18 mouse cellular contexts compared by ENCODE assay signal in the genomic region with DNA sequence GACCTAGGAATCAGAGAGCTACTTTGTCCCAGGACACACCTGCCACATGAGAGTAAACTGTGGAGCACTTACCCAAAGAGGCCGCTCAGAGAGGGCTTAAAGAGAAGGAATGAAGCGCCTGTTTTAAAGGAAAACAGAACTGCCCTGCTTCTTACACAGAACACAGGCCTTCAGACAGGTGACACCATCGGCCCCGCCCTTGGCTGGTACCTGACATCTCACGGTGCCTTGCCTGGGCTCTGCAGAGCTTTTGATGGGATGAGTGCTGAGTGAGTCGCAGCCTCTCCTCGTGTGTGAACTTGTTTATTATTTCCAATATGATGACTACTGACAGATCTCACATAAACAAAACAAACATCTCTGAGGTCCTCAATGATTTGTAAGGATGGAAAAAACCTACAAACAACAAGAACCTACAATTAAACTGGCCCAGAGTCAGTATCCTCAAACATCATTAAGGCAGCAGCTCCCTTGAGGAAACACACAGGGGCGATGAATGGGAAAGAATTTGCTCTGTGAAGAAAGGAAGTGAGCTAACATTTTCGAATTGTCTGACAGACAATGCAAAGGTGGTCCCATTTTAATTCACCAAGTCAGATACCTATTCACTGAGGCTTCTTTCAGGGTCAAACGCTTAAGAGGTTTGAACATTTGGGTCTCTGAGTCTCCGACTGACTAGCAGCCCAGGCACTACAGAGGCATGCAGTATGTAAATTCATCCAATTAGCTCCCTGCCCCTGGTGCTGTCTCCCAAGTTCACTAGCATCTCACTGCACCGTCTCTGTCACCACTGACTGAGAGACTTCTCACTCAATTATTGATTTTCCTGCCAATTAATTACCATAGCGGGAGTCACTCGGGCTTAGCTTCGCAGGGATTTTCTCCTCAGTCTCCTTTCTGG. TPM values are rescaled to one million over a fixed set of nuclear protein-coding genes. Genes with fewer than 3 reads are reported as not detected.
DNase-seq lines count a peak whose midpoint lies in the region; ATAC-seq and TF ChIP-seq lines count a peak whose summit lies in the region.
"Had no signal": no experiment of that assay in that cellular context is flagged by ENCODE, and none has a peak within 500 bp of the region (broad histone marks: within the 10 kb centered on the region; RNA-seq: fewer than 3 reads in every experiment).

No protein-coding gene starts in this region.

- peak; percentile 91 for DNase-seq in heart, adult 11 months
- DNase-seq in heart, adult 2 months, result no peak
- DNase-seq in lung, embryonic 14.5 days, result no peak
- no peak for DNase-seq in lung, postnatal 25 days (ENCODE audit: low spot score)
- DNase-seq in ZHBTc4 (ENCODE audit: low read depth, low spot score), result peak; percentile 62
- no peak for DNase-seq in midbrain, postnatal 0 days (ENCODE audit: low spot score)
- no peak for DNase-seq in kidney, postnatal 10 days
- DNase-seq in liver, postnatal 0 days, result no peak
- DNase-seq: cerebellum, adult 18-20 months; gastrocnemius, postnatal 10 days had no signal

- ATAC-seq in lung, embryonic 14.5 days (ENCODE audit: insufficient read depth), result no peak
- ATAC-seq in midbrain, postnatal 0 days (ENCODE audit: low FRiP score), result 0 out of 2 replicates have a peak, but pooled peaks have one; percentile 47
- no peak for ATAC-seq in liver, postnatal 0 days

- H3K4me1 ChIP-seq in heart, adult 2 months (ENCODE audit: control insufficient read depth, insufficient read depth, low read length), result peaks cover 50% of the 10 kb centered on the region
- H3K4me1 ChIP-seq in lung, embryonic 14.5 days (ENCODE audit: insufficient read depth), result peaks cover 43% of the 10 kb centered on the region
- H3K4me1 ChIP-seq in midbrain, postnatal 0 days (ENCODE audit: insufficient read depth, low read length), result peaks cover 39% of the 10 kb centered on the region
- H3K4me1 ChIP-seq in liver, postnatal 0 days (ENCODE audit: insufficient read depth), result peaks cover 38% of the 10 kb centered on the region

- 52% methylated on average over 15 of the region's 15 CpGs for WGBS in heart, adult 2 months
- 38% methylated on average over 15 of the region's 15 CpGs for WGBS in lung, embryonic 14.5 days
- 43% methylated on average over 15 of the region's 15 CpGs for whole genome bisulfite sequencing in midbrain, postnatal 0 days
- WGBS in liver, postnatal 0 days (ENCODE audit: insufficient replicate concordance), result 65% methylated on average over 15 of the region's 15 CpGs

- no peak overlapping the region for H3K4me3 ChIP-seq in heart, adult 2 months
- H3K4me3 ChIP-seq in lung, embryonic 14.5 days (ENCODE audit: low read depth, low read length), result no peak overlapping the region
- no peak overlapping the region for H3K4me3 ChIP-seq in midbrain, postnatal 0 days (ENCODE audit: low read depth, low read length)
- H3K4me3 ChIP-seq in liver, postnatal 0 days (ENCODE audit: low read depth, low read length), result no peak overlapping the region
- H3K4me3 ChIP-seq: embryonic facial prominence, embryonic 10.5 days; hindbrain, embryonic 15.5 days; left cerebral cortex, adult 2 months; limb, embryonic 10.5 days; lung, embryonic 15.5 days; myocyte had no signal

- TF ChIP-seq CTCF in heart, adult 2 months (IDR thresholded peaks at IDR 0.05), result no peak
- no peak for TF ChIP-seq CTCF in lung, embryonic 14.5 days (IDR thresholded peaks at IDR 0.05; ENCODE audit: low read depth)
- TF ChIP-seq CTCF in midbrain, postnatal 0 days (IDR thresholded peaks at IDR 0.05), result no peak
- no peak for TF ChIP-seq CTCF in liver, postnatal 0 days (IDR thresholded peaks at IDR 0.05; ENCODE audit: low read depth)

- H3K79me2 ChIP-seq in heart, adult 2 months (replicated peaks; ENCODE audit: control insufficient read depth, insufficient read depth, low read length), result peaks cover 4% of the 10 kb centered on the region

- no peak for TF ChIP-seq POLR2A in heart, adult 2 months (IDR thresholded peaks at IDR 0.05; ENCODE audit: insufficient read depth, low read depth, low read length)

- no peak overlapping the region for H3K27ac ChIP-seq in heart, adult 2 months
- peak overlapping the region; percentile 38; the same call in 1 of the 2 replicates for H3K27ac ChIP-seq in lung, embryonic 14.5 days (ENCODE audit: low read depth)
- no peak overlapping the region for H3K27ac ChIP-seq in midbrain, postnatal 0 days (ENCODE audit: low read depth, low read length)
- no peak overlapping the region for H3K27ac ChIP-seq in liver, postnatal 0 days (ENCODE audit: low read depth)
- H3K27ac ChIP-seq: hindbrain, embryonic 15.5 days; left cerebral cortex, adult 2 months; stomach, postnatal 0 days had no signal

- intact Hi-C loops in heart, adult 2 months (cut with DNase I), result loop anchor here (5.0 kb wide), 1 partner anchor 37 kb away; a partner anchor contains a TSS

- H3K36me3 ChIP-seq in heart, adult 2 months (ENCODE audit: control insufficient read depth, insufficient read depth, low read length), result peaks cover 7% of the 10 kb centered on the region
- no peaks in the 10 kb centered on the region for H3K36me3 ChIP-seq in lung, embryonic 14.5 days (ENCODE audit: insufficient read depth)
- no peaks in the 10 kb centered on the region for H3K36me3 ChIP-seq in midbrain, postnatal 0 days (ENCODE audit: insufficient read depth, low read length)
- H3K36me3 ChIP-seq in liver, postnatal 0 days (replicated peaks; ENCODE audit: insufficient read depth, low read length), result no peaks in the 10 kb centered on the region
- H3K36me3 ChIP-seq: embryonic facial prominence, embryonic 10.5 days; hindbrain, embryonic 15.5 days; limb, embryonic 10.5 days; lung, embryonic 15.5 days had no signal

- no peak overlapping the region for H3K4me2 ChIP-seq in lung, embryonic 14.5 days
- H3K4me2 ChIP-seq in midbrain, postnatal 0 days (ENCODE audit: low read depth, low read length, poor library complexity, severe bottlenecking), result no peak overlapping the region
- no peak overlapping the region for H3K4me2 ChIP-seq in liver, postnatal 0 days (ENCODE audit: low read depth, low read length)
- H3K4me2 ChIP-seq: hindbrain, embryonic 15.5 days; liver, embryonic 11.5 days; lung, embryonic 15.5 days had no signal

- H3K9ac ChIP-seq in heart, adult 2 months (ENCODE audit: low read depth, low read length), result no peak overlapping the region
- H3K9ac ChIP-seq in lung, embryonic 14.5 days, result no peak overlapping the region
- H3K9ac ChIP-seq in midbrain, postnatal 0 days (replicated peaks; ENCODE audit: low read length, poor library complexity, severe bottlenecking), result no peak overlapping the region
- H3K9ac ChIP-seq in liver, postnatal 0 days (replicated peaks), result no peak overlapping the region
- H3K9ac ChIP-seq: hindbrain, embryonic 15.5 days; lung, embryonic 15.5 days had no signal

- no peak for TF ChIP-seq EP300 in heart, adult 2 months (IDR thresholded peaks at IDR 0.05; ENCODE audit: insufficient read depth, low read depth, low read length)
- TF ChIP-seq EP300 in liver, postnatal 0 days (IDR thresholded peaks at IDR 0.05; ENCODE audit: low read depth), result no peak

- no peaks in the 10 kb centered on the region for H3K9me3 ChIP-seq in lung, embryonic 14.5 days (ENCODE audit: low read depth, low read length)
- H3K9me3 ChIP-seq in midbrain, postnatal 0 days (ENCODE audit: low read length), result no peaks in the 10 kb centered on the region
- no peaks in the 10 kb centered on the region for H3K9me3 ChIP-seq in liver, postnatal 0 days (ENCODE audit: low read length)
- H3K9me3 ChIP-seq: embryonic facial prominence, embryonic 10.5 days; hindbrain, embryonic 15.5 days; limb, embryonic 10.5 days; lung, embryonic 15.5 days had no signal

- H3K27me3 ChIP-seq in heart, adult 2 months (ENCODE audit: control insufficient read depth, insufficient read depth, low read length), result no peaks in the 10 kb centered on the region
- no peaks in the 10 kb centered on the region for H3K27me3 ChIP-seq in lung, embryonic 14.5 days (ENCODE audit: insufficient read depth, low read length)
- no peaks in the 10 kb centered on the region for H3K27me3 ChIP-seq in midbrain, postnatal 0 days (ENCODE audit: insufficient read depth, low read length)
- H3K27me3 ChIP-seq in liver, postnatal 0 days (ENCODE audit: insufficient read depth, low read length), result no peaks in the 10 kb centered on the region
- H3K27me3 ChIP-seq: hindbrain, embryonic 15.5 days; lung, embryonic 15.5 days had no signal

RNA-seq across cellular contexts. Expression of a gene that starts 39.2 kb away (rescaled TPM):
- total RNA-seq in heart, adult 2 months (2021), result 10 to 100 TPM; 42.9 to 45.4 TPM
- polyA plus RNA-seq in heart, adult 2 months (2012; rRNA removed), result 27.0 and 40.5 TPM in 2 replicates
- polyA plus RNA-seq in lung, embryonic 14.5 days (2014; fragmentation: Nextera tagmentation; extraction: Ambion mirVana), result 13.2 and 14.2 TPM in 2 replicates
- total RNA-seq in midbrain, postnatal 0 days (2014; rRNA removed), result 52.6 and 53.7 TPM in 2 replicates
- polyA plus RNA-seq in midbrain, postnatal 0 days (2015; fragmentation: Nextera tagmentation; extraction: Ambion mirVana), result 8.8 and 10.1 TPM in 2 replicates
- polyA plus RNA-seq in liver, postnatal 0 days (2015; fragmentation: Nextera tagmentation; extraction: Ambion mirVana), result 0.44 and 0.47 TPM in 2 replicates

Comparison
In these comparisons a context has a peak if more than half of its experiments do, and no peak if none do; other contexts are left out.
1. DNase-seq: peak in heart, adult 11 months (single experiment) and ZHBTc4 (single experiment); none in heart, adult 2 months (0 of 2), lung, embryonic 14.5 days (single experiment), lung, postnatal 25 days (single experiment), midbrain, postnatal 0 days (single experiment), kidney, postnatal 10 days (single experiment) and liver, postnatal 0 days (single experiment).